Mouse (Mus musculus) cerebellum, adult 2 months (tissue): ENCODE data around the gene Dnmbp. TPM values are rescaled to one million over a fixed set of nuclear protein-coding genes. Genes with fewer than 3 reads are reported as not detected.

Experiments
- DNase-seq, 2 experiments: peaks; one replicate each; pipeline ENCODE4 v3.0.0; 2021
- H3K27ac ChIP-seq: fragments of 200-500 bp; 2 replicates; pipeline ENCODE4 v1.5.1; 2012; ENCODE audit warnings: low read length, control low read depth, inconsistent platforms; ENCODE audit not compliant: insufficient read depth
- H3K27me3 ChIP-seq: fragments of 200-500 bp; 2 replicates; pipeline ENCODE4 v1.6.1; 2012; ENCODE audit warnings: inconsistent platforms, mild to moderate bottlenecking, low read length, moderate library complexity; ENCODE audit not compliant: control insufficient read depth, insufficient read depth
- H3K4me1 ChIP-seq: fragments of 200-500 bp; 2 replicates; pipeline ENCODE4 v1.6.1; 2011; ENCODE audit warnings: low read length; ENCODE audit not compliant: control insufficient read depth, insufficient read depth
- H3K4me3 ChIP-seq: fragments of 200-500 bp; replicated peaks from 2 replicates; pipeline ENCODE3; 2011; ENCODE audit warnings: mild to moderate bottlenecking, low read depth, low read length, control low read depth; ENCODE audit not compliant: insufficient read depth
- CTCF ChIP-seq: fragments of 200-500 bp; IDR thresholded peaks from 2 replicates; pipeline ENCODE4 v1.5.1; 2011; ENCODE audit warnings: low read depth, mild to moderate bottlenecking, control low read depth, low read length, moderate library complexity, borderline replicate concordance; ENCODE audit not compliant: insufficient read depth
- POLR2A ChIP-seq: fragments of 200-500 bp; IDR thresholded peaks from 2 replicates; pipeline ENCODE4 v1.6.1; 2011; ENCODE audit warnings: low read length, control low read depth, borderline replicate concordance; ENCODE audit not compliant: insufficient read depth
- WGBS: fragments of 180-500 bp; shearing (Covaris S2); methylation state at CpG from one replicate; pipeline ENCODE4 v1.1.7; 2018; 5-methylcytosine and 5-hydroxymethylcytosine counted together
- polyA plus RNA-seq: library from polyadenylated mRNA; depleted of rRNA; stranded (reverse); fragments of >200 nt; gene quantifications from 2 replicates; pipeline ENCODE4 v1.2.3, GENCODE M21; 2012

The Dnmbp gene
- polyA plus RNA-seq, 1 experiment = 13.3 TPM

GRCm38 (mm10) chr19:43902887-43903286 lies 37.1 kb downstream of the Dnmbp start:
- Histone ChIP-seq H3K27ac (no peak overlapping the region), H3K27me3 (no peaks in the 10 kb centered on the region), H3K4me1 (no peaks in the 10 kb centered on the region), H3K4me3 (no peak overlapping the region)
- WGBS = 65% methylated on average over 12 of the region's 12 CpGs
- no peak for DNase-seq
- TF ChIP-seq POLR2A = no peak
- no peak for TF ChIP-seq CTCF

DNA sequence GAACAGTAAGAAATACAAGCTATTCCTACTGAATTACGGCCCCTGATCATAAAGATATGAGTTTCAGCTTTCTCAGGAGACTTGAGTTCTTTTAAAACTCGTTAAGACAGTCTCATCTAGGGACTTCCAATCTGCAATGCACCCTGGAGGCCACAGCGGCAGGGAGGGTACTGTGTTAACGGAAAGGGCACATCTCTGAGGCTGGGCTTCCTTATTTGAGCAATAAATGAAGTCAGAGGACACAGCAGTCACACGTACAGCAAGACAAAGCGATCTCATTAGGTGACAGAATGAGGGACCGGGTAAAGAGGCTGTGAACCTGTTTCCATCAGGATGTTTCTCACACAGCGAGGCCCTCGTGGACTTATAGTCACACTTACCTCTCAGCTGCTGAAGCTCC lies 39.3 kb downstream of the Dnmbp start:
- Histone ChIP-seq H3K4me3 (no peak overlapping the region), H3K27ac (no peak overlapping the region), H3K4me1 (no peaks in the 10 kb centered on the region), H3K27me3 (no peaks in the 10 kb centered on the region)
- WGBS = 88% methylated on average over 9 of the region's 9 CpGs
- TF ChIP-seq CTCF (no peak), POLR2A (no peak)
- DNase-seq = no peak

DNA sequence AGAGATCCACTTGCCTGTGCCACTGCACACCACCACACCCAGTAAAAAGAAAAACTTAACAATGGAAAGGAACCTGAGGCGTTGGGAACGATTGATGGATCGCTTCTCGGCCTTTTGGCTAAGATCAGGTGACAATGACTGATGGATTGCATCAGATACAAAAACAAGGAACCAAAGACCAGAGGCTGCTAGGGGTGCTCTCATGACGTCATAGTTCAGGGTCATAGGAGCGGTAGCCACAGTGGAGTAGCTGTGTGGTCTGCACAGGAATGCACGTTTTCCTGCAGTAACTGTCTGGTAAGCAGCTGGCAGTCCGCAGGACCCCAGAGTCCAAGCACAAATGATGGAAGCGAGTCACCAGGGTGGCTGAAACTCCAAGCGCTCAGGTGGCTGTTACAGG lies 41.4 kb downstream of the Dnmbp start:
- WGBS = 80% methylated on average over 10 of the region's 10 CpGs
- no peak overlapping the region for H3K4me3 ChIP-seq
- H3K27ac ChIP-seq = no peak overlapping the region
- TF ChIP-seq POLR2A = no peak
- TF ChIP-seq CTCF = no peak
- H3K27me3 ChIP-seq = no peaks in the 10 kb centered on the region; the same call in 1 of the 2 replicates
- H3K4me1 ChIP-seq = no peaks in the 10 kb centered on the region
- no peak for DNase-seq

DNA sequence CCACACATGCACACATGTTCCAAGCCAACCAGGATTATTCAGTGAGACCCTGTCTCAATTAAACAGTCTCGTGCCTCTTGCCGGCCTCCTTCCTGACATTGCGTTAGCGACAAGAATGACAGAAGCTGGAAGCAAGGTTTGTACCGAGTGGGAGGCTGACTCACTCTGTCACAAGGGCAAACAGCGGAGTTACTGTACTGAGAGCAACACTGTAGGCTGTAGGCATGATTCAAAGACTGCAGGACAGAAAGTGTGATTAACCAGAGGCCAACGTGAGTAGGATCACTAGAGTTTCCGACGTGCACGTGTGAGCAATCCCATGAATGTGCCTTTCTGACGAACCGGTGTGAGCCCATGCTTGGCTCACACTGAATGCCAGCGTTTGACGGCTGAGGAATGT lies 43.5 kb downstream of the Dnmbp start:
- Histone ChIP-seq H3K4me1 (peaks cover 3% of the 10 kb centered on the region; the same call in 1 of the 2 replicates), H3K27me3 (no peaks in the 10 kb centered on the region; the same call in 1 of the 2 replicates), H3K4me3 (no peak overlapping the region), H3K27ac (no peak overlapping the region)
- 90% methylated on average over 14 of the region's 14 CpGs for WGBS
- no peak for TF ChIP-seq POLR2A
- TF ChIP-seq CTCF = no peak
- DNase-seq = no peak

- WGBS = 92% methylated on average over 5 of the region's 5 CpGs
- H3K27me3 ChIP-seq = no peaks in the 10 kb centered on the region; the same call in 1 of the 2 replicates
- TF ChIP-seq POLR2A (no peak), CTCF (no peak)
- H3K4me1 ChIP-seq = peaks cover 3% of the 10 kb centered on the region; the same call in 1 of the 2 replicates
- no peak overlapping the region for H3K27ac ChIP-seq
- H3K4me3 ChIP-seq = no peak overlapping the region
- no peak for DNase-seq
Measured at GRCm38 (mm10) chr19:43895951-43896350, 44.0 kb downstream of the Dnmbp start.

DNA sequence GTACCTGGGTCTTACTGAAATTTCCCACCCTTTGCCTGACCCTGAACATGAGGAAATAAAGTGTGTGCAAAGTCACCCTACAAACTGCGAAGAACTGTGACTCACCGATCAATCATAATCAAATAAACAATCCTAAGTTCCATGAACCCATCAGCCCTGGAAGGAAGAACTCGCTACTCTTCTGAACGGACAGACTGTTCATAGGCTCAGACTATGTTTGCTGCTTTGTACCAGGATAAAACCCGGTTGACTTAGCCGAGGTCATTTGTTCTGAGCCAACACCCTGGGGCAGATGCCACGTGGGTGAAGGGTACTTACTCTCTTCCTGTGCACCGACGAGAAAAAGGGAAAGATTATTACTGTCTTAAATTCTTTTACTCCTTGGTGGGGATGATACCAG lies 45.2 kb downstream of the Dnmbp start:
- H3K27me3 ChIP-seq = no peaks in the 10 kb centered on the region; the same call in 1 of the 2 replicates
- TF ChIP-seq POLR2A = no peak
- TF ChIP-seq CTCF = no peak
- 75% methylated on average over 9 of the region's 9 CpGs for WGBS
- no peak overlapping the region for H3K27ac ChIP-seq
- DNase-seq = no peak
- H3K4me1 ChIP-seq = peaks cover 3% of the 10 kb centered on the region; the same call in 1 of the 2 replicates
- H3K4me3 ChIP-seq = no peak overlapping the region

GRCm38 (mm10) chr19:43894070-43894469 lies 45.9 kb downstream of the Dnmbp start:
- H3K27me3 ChIP-seq = no peaks in the 10 kb centered on the region; the same call in 1 of the 2 replicates
- peaks cover 3% of the 10 kb centered on the region; the same call in 1 of the 2 replicates for H3K4me1 ChIP-seq
- TF ChIP-seq CTCF = no peak
- TF ChIP-seq POLR2A = no peak
- 43% methylated on average over 7 of the region's 7 CpGs for WGBS
- no peak for DNase-seq
- H3K27ac ChIP-seq = no peak overlapping the region
- H3K4me3 ChIP-seq = no peak overlapping the region

- Histone ChIP-seq H3K4me3 (no peak overlapping the region), H3K27me3 (no peaks in the 10 kb centered on the region; the same call in 1 of the 2 replicates), H3K27ac (no peak overlapping the region), H3K4me1 (peaks cover 3% of the 10 kb centered on the region; the same call in 1 of the 2 replicates)
- 70% methylated on average over 5 of the region's 5 CpGs for WGBS
- peak in 1 of 2 experiments; percentile 13 for DNase-seq
- TF ChIP-seq POLR2A (no peak), CTCF (no peak)
Measured at GRCm38 (mm10) chr19:43890487-43890886, 49.5 kb downstream of the Dnmbp start.

- no peak for DNase-seq
- H3K4me3 ChIP-seq = no peak overlapping the region
- H3K27ac ChIP-seq = no peak overlapping the region
- WGBS = 34% methylated on average over 2 of the region's 2 CpGs
- no peaks in the 10 kb centered on the region for H3K27me3 ChIP-seq
- TF ChIP-seq POLR2A = no peak
- TF ChIP-seq CTCF = no peak
- no peaks in the 10 kb centered on the region for H3K4me1 ChIP-seq
Measured at GRCm38 (mm10) chr19:43887725-43888124, 52.3 kb downstream of the Dnmbp start.
